Mouse (Mus musculus) liver, adult 2 months (tissue): ENCODE measurements at regions not wholly inside any gene's neighbourhood (a gene's known extent, or its start where the extent isn't known, plus 50 kb on each side); places are given as distances from the start of the nearest gene placed in this dataset.

ENCODE experiments used
- DNase-seq: peaks from one replicate; pipeline ENCODE4 v3.0.0-alpha.2; 2011; ENCODE audit warnings: low read depth, low spot score; ENCODE audit errors: extremely low read depth
- H3K27ac ChIP-seq: fragments of 200-500 bp; replicated peaks from 2 replicates; pipeline ENCODE4 v1.5.1; 2012; ENCODE audit warnings: low read depth, mild to moderate bottlenecking, control low read depth, inconsistent platforms, low read length; ENCODE audit not compliant: insufficient read depth
- H3K27me3 ChIP-seq: fragments of 200-500 bp; 2 replicates; pipeline ENCODE4 v1.6.1; 2012; ENCODE audit warnings: mild to moderate bottlenecking, moderate library complexity, low read length, inconsistent platforms; ENCODE audit not compliant: control insufficient read depth, insufficient read depth
- H3K36me3 ChIP-seq: fragments of 200-500 bp; 2 replicates; pipeline ENCODE4 v1.6.1; 2012; ENCODE audit warnings: low read length, inconsistent platforms; ENCODE audit not compliant: control insufficient read depth, insufficient read depth
- H3K4me1 ChIP-seq: fragments of 200-500 bp; 2 replicates; pipeline ENCODE4 v1.6.1; 2011; ENCODE audit warnings: low read length; ENCODE audit not compliant: control insufficient read depth, insufficient read depth
- H3K4me3 ChIP-seq: fragments of 200-500 bp; 2 replicates; pipeline ENCODE4 v1.5.1; 2011; ENCODE audit warnings: low read depth, mild to moderate bottlenecking, control low read depth, low read length, moderate library complexity; ENCODE audit not compliant: insufficient read depth
- H3K79me2 ChIP-seq: fragments of 200-500 bp; 2 replicates; pipeline ENCODE4 v1.6.1; 2012; ENCODE audit warnings: inconsistent platforms, mild to moderate bottlenecking, low read length, moderate library complexity; ENCODE audit not compliant: control insufficient read depth, insufficient read depth
- H3K9ac ChIP-seq: fragments of 200-500 bp; 2 replicates; pipeline ENCODE4 v1.6.1; 2012; ENCODE audit warnings: low read depth, mild to moderate bottlenecking, control low read depth, inconsistent platforms, low read length
- CTCF ChIP-seq: fragments of 200-500 bp; IDR thresholded peaks from 2 replicates; pipeline ENCODE4 v1.5.1; 2011; ENCODE audit warnings: low read depth, low read length, control low read depth
- POLR2A ChIP-seq: fragments of 200-500 bp; IDR thresholded peaks from 2 replicates; pipeline ENCODE4 v1.6.1; 2011; ENCODE audit warnings: low read length, control low read depth; ENCODE audit not compliant: insufficient read depth; ENCODE audit errors: extremely low read depth
- WGBS: fragments of 180-500 bp; shearing (Covaris S2); methylation state at CpG from one replicate; pipeline ENCODE4 v1.1.7; 2018; 5-methylcytosine and 5-hydroxymethylcytosine counted together

GRCm38 (mm10) chr10:21462915-21463314 lies 85.8 kb downstream of the Aldh8a1 start:
- TF ChIP-seq POLR2A: no peak
- TF ChIP-seq CTCF: no peak
- WGBS: 82% methylated on average over 3 of the region's 3 CpGs
- no peaks in the 10 kb centered on the region for H3K27me3 ChIP-seq
- DNase-seq: no peak
- H3K4me1 ChIP-seq: peaks cover 15% of the 10 kb centered on the region; the same call in 1 of the 2 replicates
- no peaks in the 10 kb centered on the region for H3K79me2 ChIP-seq
- H3K4me3 ChIP-seq: no peak overlapping the region
- no peak overlapping the region for H3K9ac ChIP-seq
- no peak overlapping the region for H3K27ac ChIP-seq
- H3K36me3 ChIP-seq: no peaks in the 10 kb centered on the region

DNA sequence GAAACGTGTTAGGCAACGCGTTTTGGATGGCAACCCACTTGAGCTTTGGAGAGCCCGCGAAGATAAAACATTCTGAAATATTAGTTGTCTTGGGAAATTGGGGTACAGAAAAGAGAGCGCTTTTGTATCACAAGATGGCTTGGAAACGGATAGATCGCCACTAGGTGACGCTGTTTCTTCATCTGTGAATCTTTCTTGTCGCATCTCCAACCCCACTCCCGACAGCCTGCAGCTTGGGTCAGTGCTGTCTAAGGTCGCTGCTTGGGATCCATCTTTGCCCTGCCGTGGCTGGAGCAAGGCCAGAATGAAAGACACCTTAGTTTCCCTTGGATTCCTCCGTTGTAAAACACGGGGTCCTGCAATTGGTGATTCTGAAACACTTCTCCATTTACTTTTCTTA lies 88.3 kb downstream of the Aldh8a1 start:
- peak; percentile 85 for DNase-seq
- H3K4me1 ChIP-seq: peaks cover 13% of the 10 kb centered on the region
- peak; percentile 83 for TF ChIP-seq CTCF
- TF ChIP-seq POLR2A: no peak
- WGBS: 2% methylated on average over 15 of the region's 15 CpGs
- 0 out of 2 replicates have a peak overlapping the region, but pooled peaks have one; percentile 24 for H3K27ac ChIP-seq
- peak overlapping the region; percentile 42 for H3K9ac ChIP-seq
- peak overlapping the region; percentile 31 for H3K4me3 ChIP-seq
- no peaks in the 10 kb centered on the region for H3K79me2 ChIP-seq
- H3K27me3 ChIP-seq: no peaks in the 10 kb centered on the region
- H3K36me3 ChIP-seq: no peaks in the 10 kb centered on the region

DNA sequence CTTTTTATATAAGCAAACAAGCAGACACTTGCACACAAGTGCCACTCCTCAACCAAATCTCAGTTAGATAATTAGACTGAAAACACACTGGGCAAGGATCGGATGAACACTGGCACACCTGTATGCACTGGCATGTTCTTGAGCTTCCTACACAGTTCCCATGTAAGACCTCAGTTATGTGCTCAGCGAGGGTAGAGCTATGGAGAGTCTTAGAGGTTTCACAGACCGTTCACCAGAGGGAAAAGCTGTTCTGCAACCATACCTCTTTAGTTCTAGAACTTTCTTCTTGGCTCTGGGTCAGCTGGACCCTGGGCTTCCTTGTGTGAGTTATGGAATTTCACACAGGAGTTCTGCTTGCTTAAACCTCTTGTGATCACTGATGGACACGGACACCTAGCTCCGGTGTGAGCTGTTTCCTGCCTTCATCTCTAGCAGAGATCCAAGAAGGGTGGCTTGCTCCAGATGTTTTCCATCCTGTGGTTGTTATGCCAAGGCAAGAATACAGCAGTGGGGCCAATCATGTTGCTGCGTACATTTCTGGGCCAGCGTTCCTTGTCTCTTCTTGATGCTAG lies 88.8 kb downstream of the Aldh8a1 start:
- no peak overlapping the region for H3K9ac ChIP-seq
- TF ChIP-seq CTCF (no peak), POLR2A (no peak)
- H3K36me3 ChIP-seq: no peaks in the 10 kb centered on the region
- 77% methylated on average over 7 of the region's 7 CpGs for WGBS
- H3K27me3 ChIP-seq: no peaks in the 10 kb centered on the region
- DNase-seq: no peak
- H3K27ac ChIP-seq: no peak overlapping the region
- H3K4me3 ChIP-seq: no peak overlapping the region
- peaks cover 11% of the 10 kb centered on the region for H3K4me1 ChIP-seq
- H3K79me2 ChIP-seq: no peaks in the 10 kb centered on the region

DNA sequence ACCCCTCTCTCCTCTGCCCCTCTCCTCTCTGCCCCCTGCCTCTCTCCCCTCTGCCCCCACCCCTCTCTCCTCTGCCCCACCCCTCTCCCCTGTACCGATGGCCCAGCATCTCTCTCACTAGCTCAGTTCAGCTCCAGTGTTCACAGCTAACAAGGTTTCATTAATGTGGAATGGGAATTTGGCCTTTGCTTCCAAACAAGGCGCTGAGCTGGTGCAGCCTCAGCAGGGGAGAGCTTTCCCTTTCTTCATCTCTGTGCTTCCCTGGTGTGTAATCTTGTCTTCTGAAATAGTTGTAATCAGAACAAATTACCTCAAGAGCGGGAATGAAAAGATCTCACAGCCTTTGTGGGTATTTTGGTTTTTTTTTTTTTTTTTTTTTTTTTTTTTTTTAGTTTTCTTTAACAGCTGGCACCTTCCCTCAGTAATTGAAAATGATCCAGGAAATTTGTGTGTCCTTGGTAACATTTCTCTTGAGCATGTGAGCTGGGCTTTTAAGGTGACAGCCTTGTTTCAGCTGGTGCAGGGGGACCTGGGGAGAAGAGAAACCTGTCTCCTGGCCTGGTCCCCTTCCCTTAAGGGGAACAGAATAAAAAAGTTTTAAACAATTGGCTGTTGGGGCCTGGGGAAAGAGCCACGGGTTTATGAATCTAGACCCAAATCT lies 90.5 kb downstream of the Aldh8a1 start:
- H3K36me3 ChIP-seq: no peaks in the 10 kb centered on the region
- WGBS: 53% methylated on average over 4 of the region's 4 CpGs

DNA sequence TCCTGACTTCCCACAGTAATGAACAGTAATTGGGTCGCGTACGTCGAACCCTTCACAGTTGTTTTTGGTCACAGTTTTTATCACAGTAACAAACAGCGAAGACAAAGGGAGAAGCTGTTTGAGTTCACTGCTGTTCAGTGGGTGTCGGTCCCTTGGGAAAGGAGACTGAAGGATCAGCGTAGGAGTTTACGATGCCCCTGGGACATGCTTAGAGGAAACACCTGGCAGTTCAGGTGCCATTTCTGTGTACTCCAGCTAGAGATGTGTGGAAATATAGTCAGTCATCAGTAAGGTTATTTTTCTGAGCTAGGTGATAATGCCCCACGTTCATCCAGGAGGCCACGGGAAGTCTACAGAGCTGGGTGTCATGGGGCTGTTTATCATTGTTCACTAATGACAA lies 91.3 kb downstream of the Aldh8a1 start:
- WGBS: 93% methylated on average over 10 of the region's 10 CpGs
- no peak for DNase-seq

More for the DNA sequence above, 90.5 kb downstream of the Aldh8a1 start:
- no peak overlapping the region for H3K9ac ChIP-seq
- no peaks in the 10 kb centered on the region for H3K79me2 ChIP-seq
- H3K4me3 ChIP-seq: no peak overlapping the region
- peaks cover 10% of the 10 kb centered on the region for H3K4me1 ChIP-seq
- DNase-seq: peak; percentile 48
- TF ChIP-seq POLR2A (no peak), CTCF (no peak)
- H3K27ac ChIP-seq: no peak overlapping the region
- no peaks in the 10 kb centered on the region for H3K27me3 ChIP-seq

GRCm38 (mm10) chr10:21469961-21470360 lies 92.9 kb downstream of the Aldh8a1 start:
- Histone ChIP-seq H3K27ac (no peak overlapping the region), H3K79me2 (no peaks in the 10 kb centered on the region), H3K4me1 (peaks cover 6% of the 10 kb centered on the region), H3K36me3 (no peaks in the 10 kb centered on the region), H3K9ac (no peak overlapping the region), H3K4me3 (no peak overlapping the region), H3K27me3 (no peaks in the 10 kb centered on the region)
- DNase-seq: peak; percentile 72
- WGBS: 0% methylated on average over 1 of the region's 1 CpGs
- TF ChIP-seq POLR2A (no peak), CTCF (no peak)

More for the DNA sequence above, 91.3 kb downstream of the Aldh8a1 start:
- Histone ChIP-seq H3K27ac (no peak overlapping the region), H3K4me1 (peaks cover 10% of the 10 kb centered on the region), H3K36me3 (no peaks in the 10 kb centered on the region), H3K9ac (no peak overlapping the region), H3K79me2 (no peaks in the 10 kb centered on the region), H3K27me3 (no peaks in the 10 kb centered on the region), H3K4me3 (no peak overlapping the region)
- TF ChIP-seq POLR2A (no peak), CTCF (no peak)
